Mouse (Mus musculus): Measurements from ENCODE around the gene Mpped2. TPM values are rescaled to one million over a fixed set of nuclear protein-coding genes. Genes with fewer than 3 reads are reported as not detected.

Gene Mpped2
- polyA plus RNA-seq, 1 experiment = not detected

DNA sequence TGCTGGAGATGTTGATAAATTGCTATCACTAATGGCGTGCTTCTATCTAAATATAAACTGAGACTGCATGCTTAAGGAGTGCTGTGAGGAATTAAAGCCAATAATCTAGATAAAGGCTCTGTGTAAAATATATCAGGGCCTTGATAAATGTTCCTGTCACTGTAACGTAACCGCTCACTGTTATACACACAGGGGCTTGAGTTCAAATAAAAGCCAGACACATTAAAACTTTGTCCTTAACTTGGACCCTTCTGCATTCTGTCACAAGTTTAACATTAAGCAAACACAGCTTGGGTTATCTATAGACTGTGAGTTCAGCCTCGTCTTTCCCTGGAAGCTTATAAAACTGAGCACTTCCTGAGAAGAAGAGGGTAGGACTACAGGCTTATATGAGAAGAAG, 164.6 kb downstream of the Mpped2 start:
- TF ChIP-seq USF1 (IDR thresholded peaks at IDR 0.05; ENCODE audit: low read depth) (no peak), CEBPB (IDR thresholded peaks at IDR 0.05; ENCODE audit: low read depth) (no peak), MAX (IDR thresholded peaks at IDR 0.05) (no peak), MYOG (IDR thresholded peaks at IDR 0.05; ENCODE audit: control insufficient read depth, extremely low read depth, insufficient read length) (no peak), FOSL1 (IDR thresholded peaks at IDR 0.05; ENCODE audit: insufficient read depth, low read length, poor library complexity, severe bottlenecking) (no peak), MYOD1 (IDR thresholded peaks at IDR 0.05; ENCODE audit: control insufficient read depth, insufficient read length, low read depth) (no peak), CTCF (IDR thresholded peaks at IDR 0.05; ENCODE audit: control insufficient read depth, insufficient read depth, insufficient read length) (no peak)
- Histone ChIP-seq H3K79me2 (ENCODE audit: control insufficient read depth, insufficient read depth) (no peaks in the 10 kb centered on the region), H3K27me3 (ENCODE audit: control insufficient read depth, insufficient read depth, insufficient read length) (no peaks in the 10 kb centered on the region), H3ac (ENCODE audit: control insufficient read depth, insufficient read length, low read depth) (no peak overlapping the region), H3K36me3 (ENCODE audit: control insufficient read depth, insufficient read depth) (no peaks in the 10 kb centered on the region), H3K4me3 (ENCODE audit: insufficient read depth, poor library complexity, severe bottlenecking) (no peak overlapping the region), H3K79me3 (ENCODE audit: low read depth) (no peaks in the 10 kb centered on the region)

DNA sequence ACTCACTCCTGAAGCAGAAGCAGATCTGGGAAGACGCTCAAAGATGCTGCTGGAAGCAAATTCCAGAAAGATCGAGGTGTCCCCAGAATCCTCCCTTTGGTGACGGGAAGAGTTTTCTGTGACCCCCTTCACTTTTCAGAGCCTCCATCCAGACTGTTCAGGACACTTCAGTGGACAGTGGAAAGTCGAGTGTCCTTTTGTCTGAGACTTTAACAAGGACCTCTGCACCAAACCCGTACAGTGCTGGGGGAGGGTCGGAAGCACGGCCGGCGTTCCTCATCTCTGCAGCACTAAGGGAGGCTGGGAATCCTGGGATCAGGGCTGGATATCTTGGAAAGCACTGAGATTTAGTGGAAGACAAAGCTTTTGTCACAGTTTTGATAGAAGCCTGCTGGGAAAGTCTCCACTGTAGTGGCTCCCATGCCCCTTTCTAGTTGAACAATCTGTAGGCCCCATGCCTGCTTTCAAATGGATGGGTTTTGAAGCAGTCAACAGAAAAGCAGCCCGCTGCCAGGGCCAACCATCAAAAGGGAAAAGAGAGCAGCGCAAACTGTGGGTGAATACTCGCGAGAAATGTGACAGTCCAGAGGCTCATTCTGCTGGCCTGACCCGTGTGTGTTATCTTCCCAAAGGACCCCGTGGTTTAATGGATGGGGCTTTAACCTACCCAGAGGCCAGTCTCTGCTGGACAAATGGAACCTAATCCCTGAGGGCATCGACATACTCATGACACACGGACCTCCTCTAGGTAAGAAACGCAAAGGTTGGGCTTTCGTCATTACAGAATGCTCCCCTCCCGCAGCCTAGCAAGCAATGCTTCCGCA, 168.0 kb downstream of the Mpped2 start:
- H3ac ChIP-seq (ENCODE audit: control insufficient read depth, insufficient read length, low read depth) = no peak overlapping the region
- no peaks in the 10 kb centered on the region for H3K79me3 ChIP-seq (ENCODE audit: low read depth)
- TF ChIP-seq USF1 (IDR thresholded peaks at IDR 0.05; ENCODE audit: low read depth) (no peak), CTCF (IDR thresholded peaks at IDR 0.05; ENCODE audit: control insufficient read depth, insufficient read depth, insufficient read length) (no peak), CEBPB (IDR thresholded peaks at IDR 0.05; ENCODE audit: low read depth) (no peak), MAX (IDR thresholded peaks at IDR 0.05) (no peak), MYOD1 (IDR thresholded peaks at IDR 0.05; ENCODE audit: control insufficient read depth, insufficient read length, low read depth) (no peak), FOSL1 (IDR thresholded peaks at IDR 0.05; ENCODE audit: insufficient read depth, low read length, poor library complexity, severe bottlenecking) (no peak), MYOG (IDR thresholded peaks at IDR 0.05; ENCODE audit: control insufficient read depth, extremely low read depth, insufficient read length) (no peak)
- H3K4me3 ChIP-seq (ENCODE audit: insufficient read depth, poor library complexity, severe bottlenecking) = no peak overlapping the region
- no peaks in the 10 kb centered on the region for H3K36me3 ChIP-seq (ENCODE audit: control insufficient read depth, insufficient read depth)
- H3K79me2 ChIP-seq (ENCODE audit: control insufficient read depth, insufficient read depth) = no peaks in the 10 kb centered on the region
- H3K27me3 ChIP-seq (ENCODE audit: control insufficient read depth, insufficient read depth, insufficient read length) = no peaks in the 10 kb centered on the region

DNA sequence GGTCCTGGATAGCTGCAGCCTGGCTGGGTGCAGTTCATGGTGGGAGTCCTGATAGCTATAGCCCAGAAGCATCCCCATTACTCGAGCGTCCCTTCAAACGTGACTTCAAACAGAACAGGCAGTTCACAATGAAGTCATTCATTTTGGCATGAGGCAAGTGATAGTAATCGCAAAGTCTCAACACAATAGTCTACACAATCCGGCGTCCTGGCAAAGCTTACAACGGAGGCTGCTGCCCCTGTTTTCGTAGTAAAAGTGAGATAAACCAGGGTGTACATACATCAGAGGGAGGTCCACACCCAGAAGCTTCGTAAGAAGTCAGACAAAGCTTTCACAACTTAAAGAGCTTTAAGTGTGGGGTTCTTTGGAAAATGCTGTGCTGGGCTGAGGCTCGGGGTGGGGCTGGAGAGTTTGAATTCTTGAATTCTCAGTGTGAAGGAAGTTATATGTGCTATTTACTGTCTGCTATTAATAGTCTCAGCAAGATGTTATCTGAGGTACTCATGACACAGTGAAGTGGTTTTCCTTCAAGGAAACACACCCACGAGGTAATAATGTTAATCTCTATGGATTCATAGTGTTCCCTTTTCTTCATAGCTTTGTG, 170.1 kb downstream of the Mpped2 start:
- no peak overlapping the region for H3ac ChIP-seq (ENCODE audit: control insufficient read depth, insufficient read length, low read depth)
- no peaks in the 10 kb centered on the region for H3K36me3 ChIP-seq (ENCODE audit: control insufficient read depth, insufficient read depth)
- no peaks in the 10 kb centered on the region for H3K27me3 ChIP-seq (ENCODE audit: control insufficient read depth, insufficient read depth, insufficient read length)
- TF ChIP-seq FOSL1 (IDR thresholded peaks at IDR 0.05; ENCODE audit: insufficient read depth, low read length, poor library complexity, severe bottlenecking) (no peak), CTCF (IDR thresholded peaks at IDR 0.05; ENCODE audit: control insufficient read depth, insufficient read depth, insufficient read length) (no peak), MYOD1 (IDR thresholded peaks at IDR 0.05; ENCODE audit: control insufficient read depth, insufficient read length, low read depth) (no peak), USF1 (IDR thresholded peaks at IDR 0.05; ENCODE audit: low read depth) (no peak), CEBPB (IDR thresholded peaks at IDR 0.05; ENCODE audit: low read depth) (no peak)
- H3K79me2 ChIP-seq (ENCODE audit: control insufficient read depth, insufficient read depth) = no peaks in the 10 kb centered on the region
- no peak overlapping the region for H3K4me3 ChIP-seq (ENCODE audit: insufficient read depth, poor library complexity, severe bottlenecking)
- H3K79me3 ChIP-seq (ENCODE audit: low read depth) = no peaks in the 10 kb centered on the region

DNA sequence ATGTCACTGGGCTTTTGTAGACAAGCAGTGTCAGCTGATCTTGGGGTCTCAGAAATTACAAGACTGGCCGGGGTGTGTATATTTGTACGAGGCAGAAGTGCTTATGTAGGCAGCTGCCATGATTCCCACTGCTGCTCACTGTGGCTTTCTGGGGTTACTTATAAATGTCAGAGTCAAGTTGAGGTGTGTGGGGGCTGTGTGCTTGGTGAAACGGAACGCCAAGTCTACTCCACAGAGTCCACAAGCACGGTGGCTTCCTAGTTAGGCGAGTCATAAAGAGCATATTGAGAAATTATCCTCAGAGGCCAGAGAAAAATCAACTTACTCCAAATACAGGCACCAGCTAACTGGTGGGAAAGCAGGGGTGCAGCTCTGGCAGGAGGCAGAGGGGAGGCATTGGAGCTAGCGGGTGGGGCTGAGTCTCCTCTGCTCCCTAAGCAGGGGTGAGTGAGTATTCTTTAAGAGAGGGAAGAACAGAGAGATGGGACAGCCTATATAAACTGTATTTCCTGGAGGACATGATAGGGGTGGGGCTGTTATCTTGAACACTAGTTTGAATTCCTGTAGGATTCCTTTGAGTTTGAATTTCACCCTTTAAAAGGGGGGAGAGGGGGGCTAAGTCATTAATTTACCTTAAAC, 172.2 kb downstream of the Mpped2 start:
- no peak overlapping the region for H3K4me3 ChIP-seq (ENCODE audit: insufficient read depth, poor library complexity, severe bottlenecking)
- TF ChIP-seq MYOG (IDR thresholded peaks at IDR 0.05; ENCODE audit: control insufficient read depth, extremely low read depth, insufficient read length) (no peak), MAX (IDR thresholded peaks at IDR 0.05) (no peak), MYOD1 (IDR thresholded peaks at IDR 0.05; ENCODE audit: control insufficient read depth, insufficient read length, low read depth) (no peak), CTCF (IDR thresholded peaks at IDR 0.05; ENCODE audit: control insufficient read depth, insufficient read depth, insufficient read length) (no peak)

DNA sequence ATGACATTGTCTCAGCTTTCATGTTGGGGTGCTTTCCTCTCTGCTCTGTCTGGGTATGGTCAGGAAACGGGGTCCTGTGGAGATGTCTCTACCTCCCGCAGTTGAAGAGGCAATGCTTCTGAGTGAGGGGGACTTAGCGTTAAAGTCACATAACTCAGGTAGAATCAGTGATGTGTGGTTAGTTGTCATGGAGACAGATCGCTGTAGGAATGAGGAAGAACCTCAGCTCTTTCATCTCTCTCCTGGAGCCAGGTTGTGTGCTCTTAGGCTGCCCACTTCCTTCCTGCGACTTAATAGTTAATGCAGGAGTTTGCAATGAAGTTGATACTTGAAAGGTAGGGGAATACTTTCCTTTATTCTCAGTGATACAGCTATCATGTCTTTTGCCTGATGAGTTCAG, 173.2 kb downstream of the Mpped2 start:
- Histone ChIP-seq H3K36me3 (ENCODE audit: control insufficient read depth, insufficient read depth) (no peaks in the 10 kb centered on the region), H3K4me3 (ENCODE audit: insufficient read depth, poor library complexity, severe bottlenecking) (no peak overlapping the region), H3K27me3 (ENCODE audit: control insufficient read depth, insufficient read depth, insufficient read length) (no peaks in the 10 kb centered on the region), H3K79me2 (ENCODE audit: control insufficient read depth, insufficient read depth) (no peaks in the 10 kb centered on the region), H3ac (ENCODE audit: control insufficient read depth, insufficient read length, low read depth) (no peak overlapping the region), H3K79me3 (ENCODE audit: low read depth) (no peaks in the 10 kb centered on the region)
- no peak for TF ChIP-seq USF1 (IDR thresholded peaks at IDR 0.05; ENCODE audit: low read depth)
- no peak for TF ChIP-seq CEBPB (IDR thresholded peaks at IDR 0.05; ENCODE audit: low read depth)
- no peak for TF ChIP-seq MYOG (IDR thresholded peaks at IDR 0.05; ENCODE audit: control insufficient read depth, extremely low read depth, insufficient read length)
- TF ChIP-seq FOSL1 (IDR thresholded peaks at IDR 0.05; ENCODE audit: insufficient read depth, low read length, poor library complexity, severe bottlenecking) = no peak
- TF ChIP-seq CTCF (IDR thresholded peaks at IDR 0.05; ENCODE audit: control insufficient read depth, insufficient read depth, insufficient read length) = no peak
- no peak for TF ChIP-seq MYOD1 (IDR thresholded peaks at IDR 0.05; ENCODE audit: control insufficient read depth, insufficient read length, low read depth)
- TF ChIP-seq MAX (IDR thresholded peaks at IDR 0.05) = no peak

More for the DNA sequence above, 172.2 kb downstream of the Mpped2 start:
- Histone ChIP-seq H3K36me3 (ENCODE audit: control insufficient read depth, insufficient read depth) (no peaks in the 10 kb centered on the region), H3K79me3 (ENCODE audit: low read depth) (no peaks in the 10 kb centered on the region), H3K79me2 (ENCODE audit: control insufficient read depth, insufficient read depth) (no peaks in the 10 kb centered on the region), H3ac (ENCODE audit: control insufficient read depth, insufficient read length, low read depth) (no peak overlapping the region), H3K27me3 (ENCODE audit: control insufficient read depth, insufficient read depth, insufficient read length) (no peaks in the 10 kb centered on the region)
